Mouse (Mus musculus): Measurements from ENCODE around the gene Srsx. TPM values are rescaled to one million over a fixed set of nuclear protein-coding genes. Genes with fewer than 3 reads are reported as not detected.
"Not testable (repeated sequence)": the region's sequence is repeated elsewhere in the genome, so short reads cannot be mapped to it uniquely, and the experiment has no call there.

The Srsx gene
- polyA plus RNA-seq (2015; fragmentation: Nextera tagmentation; extraction: Ambion mirVana) = not detected in 2 replicates

DNA sequence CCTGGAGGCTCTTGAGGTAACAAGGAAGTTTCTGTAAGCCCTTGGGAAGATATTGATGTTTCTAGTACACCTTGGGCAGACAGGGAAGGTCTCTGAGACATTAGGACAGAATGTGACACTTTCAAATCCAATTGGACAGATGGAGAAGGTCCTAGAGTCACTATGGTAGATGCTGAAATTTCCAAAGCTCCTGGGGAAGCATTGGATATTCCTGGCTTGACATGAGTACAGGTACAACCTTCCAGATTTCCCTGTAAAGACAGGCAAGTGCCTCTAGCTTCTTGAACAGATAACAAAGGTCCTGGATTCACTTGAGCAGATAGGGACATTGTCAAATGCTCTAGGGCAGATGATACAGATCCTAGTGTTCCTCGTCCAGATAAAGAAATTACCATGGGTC lies at the start of gene Srsx:
Gene Srsx, minus strand, starts transcription at position 101 of the 400 bp plus-strand sequence.
- not testable (repeated sequence) for H3K4me1 ChIP-seq (replicated peaks; ENCODE audit: control insufficient read depth, insufficient read depth, low read length); H3K27me3 ChIP-seq (replicated peaks; ENCODE audit: control insufficient read depth, insufficient read depth, low read length); H3K4me3 ChIP-seq (replicated peaks; ENCODE audit: low read length); H3K9me3 ChIP-seq (ENCODE audit: control insufficient read depth, low read length); H3K4me2 ChIP-seq (ENCODE audit: low read length); H3K9ac ChIP-seq (replicated peaks; ENCODE audit: low read depth, low read length); ATAC-seq; H3K36me3 ChIP-seq (ENCODE audit: control insufficient read depth, insufficient read depth); H3K27ac ChIP-seq (ENCODE audit: low read length)
- WGBS = no CpG with 5 or more reads among the region's 1 CpGs

DNA sequence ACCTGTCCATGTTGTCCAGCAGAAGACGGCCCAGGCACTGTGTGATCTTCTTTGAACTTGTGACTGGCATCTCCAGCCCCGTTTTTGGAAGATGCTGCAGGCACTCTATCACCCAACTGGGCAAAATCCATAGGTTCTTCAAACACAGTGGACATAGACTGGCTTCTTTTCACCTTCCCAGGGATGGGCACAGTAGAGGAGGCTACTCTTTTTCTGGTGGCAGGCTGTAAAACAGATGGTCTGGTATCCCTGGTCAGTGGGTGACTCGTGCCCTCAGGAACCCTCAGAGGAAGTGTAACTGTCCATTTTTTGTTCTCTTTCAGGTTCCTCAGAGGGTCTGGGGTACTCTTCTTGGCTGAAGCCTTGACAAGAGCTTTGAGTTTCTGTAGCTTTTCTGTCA lies 24.5 kb upstream of the Srsx start, which contains the start of gene Gm17577:
Gene Gm17577, minus strand, starts transcription at position 101 of the 400 bp plus-strand sequence.
- H3K9me3 ChIP-seq (ENCODE audit: control insufficient read depth, low read length); H3K4me2 ChIP-seq (ENCODE audit: low read length); H3K27me3 ChIP-seq (replicated peaks; ENCODE audit: control insufficient read depth, insufficient read depth, low read length); H3K9ac ChIP-seq (replicated peaks; ENCODE audit: low read depth, low read length); H3K36me3 ChIP-seq (ENCODE audit: control insufficient read depth, insufficient read depth); H3K27ac ChIP-seq (ENCODE audit: low read length); H3K4me3 ChIP-seq (replicated peaks; ENCODE audit: low read length); H3K4me1 ChIP-seq (replicated peaks; ENCODE audit: control insufficient read depth, insufficient read depth, low read length); ATAC-seq: not testable (repeated sequence)
- no CpG with 5 or more reads among the region's 3 CpGs for WGBS

Other genes starting within 250 kb of the Srsx start
- not detected in 2 replicates for gene Gm17521, start 192.8 kb downstream of the Srsx start, polyA plus RNA-seq (2015; fragmentation: Nextera tagmentation; extraction: Ambion mirVana)
- 30.3 and 35.7 TPM in 2 replicates for gene Cldn34c1, start 119.0 kb downstream of the Srsx start, polyA plus RNA-seq (2015; fragmentation: Nextera tagmentation; extraction: Ambion mirVana)
- not detected in 2 replicates for gene Gm17577, start 24.4 kb upstream of the Srsx start, polyA plus RNA-seq (2015; fragmentation: Nextera tagmentation; extraction: Ambion mirVana)